Mouse (Mus musculus) ES-Bruce4 (cell line): ENCODE measurements around the gene Ltk.

ENCODE experiments used
- CTCF ChIP-seq: IDR thresholded peaks from one replicate; pipeline ENCODE4 v1.8.1; 2011; ENCODE audit warnings: low read depth, low read length
- POLR2A ChIP-seq: IDR thresholded peaks from one replicate; pipeline ENCODE4 v1.8.1; 2011; ENCODE audit warnings: low read length; ENCODE audit not compliant: insufficient read depth

GRCm38 (mm10) chr2:119758101-119758843 lies 2.0 kb downstream of the Ltk start:
- no peak for TF ChIP-seq CTCF
- no peak for TF ChIP-seq POLR2A
